Mouse (Mus musculus): Measurements from ENCODE around the gene Frat1.

The Frat1 gene

DNA sequence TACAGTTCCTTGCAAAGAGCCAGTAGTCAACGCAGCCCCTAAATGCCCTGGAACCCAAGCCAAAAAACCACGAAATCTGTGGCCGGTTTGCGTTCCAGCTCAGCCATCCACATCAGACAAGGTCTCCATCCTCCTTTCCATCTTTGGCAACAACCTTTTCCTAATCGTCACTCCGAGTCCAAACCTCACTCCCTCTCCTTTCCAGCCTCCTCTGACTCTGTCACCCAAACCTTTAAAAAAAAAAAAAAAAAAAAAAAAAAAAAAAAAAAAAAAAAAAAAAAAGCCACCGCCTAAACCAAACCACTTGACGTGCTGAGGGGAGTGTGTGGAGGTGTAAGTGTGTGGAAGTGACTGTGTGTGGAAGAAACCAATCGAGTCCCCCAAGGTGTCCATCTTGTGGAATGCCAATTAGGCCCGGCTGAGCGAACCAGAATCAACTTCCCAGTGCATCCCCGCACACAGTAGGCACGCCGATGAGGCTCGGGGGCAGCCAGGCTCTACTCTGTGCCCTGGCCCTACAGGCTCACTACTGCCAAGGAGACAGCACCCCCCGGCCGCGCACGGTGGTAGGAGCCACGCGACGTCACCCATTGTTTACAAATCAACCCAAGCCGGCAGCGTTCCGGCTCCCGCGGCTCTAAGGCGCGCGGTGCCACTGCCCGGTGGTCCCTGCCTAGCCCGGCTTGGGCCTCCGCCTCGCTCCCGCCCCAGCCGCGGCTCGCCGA lies at the start of gene Frat1:
Frat1 (plus strand) TSS at position 590 of the 725 bp plus-strand sequence.
- peak; percentile 89 for DNase-seq

DNA sequence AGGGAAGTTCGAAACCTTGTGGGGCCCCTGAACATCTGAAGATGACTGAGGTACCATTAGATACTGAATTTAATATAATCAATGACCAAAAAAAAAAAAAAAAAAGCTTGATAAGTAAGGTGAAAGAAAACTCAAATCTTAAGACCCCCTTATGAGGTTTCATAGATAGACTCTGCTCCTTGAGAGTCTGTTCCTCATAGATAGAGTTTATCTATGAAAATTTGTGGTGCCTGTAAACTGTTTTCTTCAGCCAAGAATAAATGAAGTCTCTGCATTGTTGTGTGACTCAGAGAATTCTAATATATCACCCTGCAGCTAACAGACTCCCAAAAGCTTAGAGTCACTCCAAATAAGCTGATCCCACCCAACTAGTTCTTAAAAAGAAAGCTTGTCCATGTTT lies 42.9 kb upstream of the Frat1 start:
- DNase-seq = no peak

DNA sequence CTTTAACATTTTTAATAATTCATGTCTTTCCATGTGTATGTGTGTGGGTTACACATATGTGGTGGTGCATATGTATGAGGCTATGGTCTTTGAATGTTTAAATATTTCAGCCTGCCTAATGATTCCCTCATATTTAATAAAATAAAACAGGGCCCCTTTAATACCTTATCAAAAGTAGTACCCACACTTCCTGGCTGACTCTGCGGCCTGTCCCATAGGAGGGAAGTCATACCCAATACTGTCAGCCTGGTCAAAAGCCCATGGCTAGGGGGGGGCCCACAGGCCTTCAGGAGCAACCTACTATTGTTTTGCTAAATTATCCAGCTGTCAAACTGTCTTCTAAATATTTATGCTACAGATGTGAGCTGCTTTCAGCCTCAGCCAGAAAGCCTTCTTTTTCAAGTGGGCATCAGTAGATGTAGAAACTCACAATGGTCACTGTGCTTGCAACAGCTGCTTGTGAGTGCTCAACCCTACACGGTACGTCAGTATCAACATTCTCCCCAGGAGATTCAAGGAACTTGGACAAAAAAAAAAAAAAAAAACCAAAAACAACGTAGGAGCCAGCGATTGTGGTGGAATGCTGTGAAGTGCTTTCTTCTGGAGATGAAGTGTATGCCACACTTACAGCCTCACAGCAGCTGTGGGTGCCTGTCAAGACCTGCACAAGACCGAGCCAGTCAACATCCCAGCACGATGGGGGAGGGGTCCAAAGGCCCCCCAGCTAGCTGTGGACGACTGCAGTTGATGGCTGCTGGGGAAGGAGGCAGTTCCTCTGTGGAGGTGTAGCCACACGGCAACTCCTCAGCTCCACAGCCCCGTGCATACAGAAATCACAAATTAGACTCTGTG lies 40.4 kb upstream of the Frat1 start:
- no peak for DNase-seq

DNA sequence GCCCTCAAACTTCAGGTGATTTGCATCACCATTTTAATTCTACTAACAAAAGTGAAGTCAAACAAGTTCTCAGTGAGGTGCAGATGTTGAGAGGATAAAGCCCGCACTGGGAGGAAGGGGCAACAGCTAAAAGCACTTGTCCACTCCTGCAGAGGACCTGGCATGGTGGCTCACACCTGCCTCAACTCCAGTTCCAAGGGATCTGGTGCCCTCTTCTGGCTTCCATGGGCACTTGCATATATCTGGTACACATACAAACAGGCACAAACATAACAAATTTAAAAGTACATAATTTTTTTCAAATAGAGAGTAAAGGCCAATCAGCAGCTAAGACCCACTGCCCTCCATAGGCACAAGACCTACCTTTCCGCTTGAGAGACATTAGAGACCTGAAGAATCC lies 38.4 kb upstream of the Frat1 start:
- DNase-seq = no peak

DNA sequence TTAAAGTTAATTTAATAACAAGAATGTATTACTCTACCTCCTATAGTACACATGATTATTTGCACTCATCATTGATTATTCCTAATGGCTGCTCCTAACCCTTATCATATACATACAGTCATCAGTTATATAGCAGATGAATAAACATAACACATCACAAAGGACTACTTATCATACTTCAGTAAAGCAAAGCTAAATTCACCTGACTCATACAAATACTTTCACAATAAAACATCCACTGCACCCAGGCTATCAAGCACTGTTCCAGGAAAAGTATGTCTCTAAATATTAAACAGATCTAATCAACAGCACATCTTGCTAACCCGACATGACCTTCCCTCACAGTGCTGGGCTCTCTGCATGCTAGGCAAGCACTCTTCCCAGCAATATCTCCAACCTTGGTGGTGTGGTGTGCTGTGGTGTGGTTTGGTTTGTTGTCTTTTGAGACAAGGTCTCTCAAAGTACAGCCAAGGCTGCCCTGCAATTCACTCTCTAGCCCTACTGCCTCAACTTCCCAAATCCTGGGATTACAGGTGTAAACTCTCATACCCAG lies 36.8 kb upstream of the Frat1 start:
- DNase-seq = no peak

DNA sequence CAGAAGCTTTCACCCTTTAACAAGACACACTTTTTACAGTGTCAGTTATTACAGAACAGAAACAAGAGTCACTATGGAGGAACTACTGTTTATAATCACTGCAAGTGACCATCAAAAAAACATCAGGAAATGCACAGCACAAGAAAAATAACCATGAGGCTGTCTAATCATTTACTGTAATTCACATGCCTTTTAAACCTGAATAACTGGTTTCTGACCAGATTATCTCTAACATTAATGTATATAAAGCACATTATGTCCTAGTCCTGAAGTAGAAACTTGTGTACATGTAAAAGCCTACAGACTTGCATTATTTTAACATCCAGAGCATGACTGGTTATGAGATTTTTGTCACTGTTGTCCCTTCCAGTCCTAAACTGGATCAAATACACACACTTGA lies 35.8 kb upstream of the Frat1 start:
- DNase-seq = no peak

DNA sequence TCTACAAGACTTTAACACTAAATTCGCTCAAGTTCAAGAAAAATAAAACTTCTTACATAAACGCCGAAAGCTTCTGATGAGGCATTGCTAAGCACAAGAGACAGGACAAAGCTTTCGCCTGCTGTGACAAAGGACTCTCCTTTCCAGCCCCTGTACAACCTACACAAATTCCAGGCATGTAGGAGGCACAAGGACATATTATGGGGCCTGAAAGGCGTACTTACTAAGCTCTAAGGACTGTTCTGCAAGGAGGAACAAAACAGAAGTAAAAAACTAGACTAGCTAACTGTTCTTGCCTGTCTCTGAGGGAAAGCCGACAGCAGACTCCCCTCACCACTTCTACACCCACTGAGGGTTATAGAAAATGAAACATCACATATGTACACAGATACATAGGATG lies 34.9 kb upstream of the Frat1 start:
- DNase-seq = no peak

DNA sequence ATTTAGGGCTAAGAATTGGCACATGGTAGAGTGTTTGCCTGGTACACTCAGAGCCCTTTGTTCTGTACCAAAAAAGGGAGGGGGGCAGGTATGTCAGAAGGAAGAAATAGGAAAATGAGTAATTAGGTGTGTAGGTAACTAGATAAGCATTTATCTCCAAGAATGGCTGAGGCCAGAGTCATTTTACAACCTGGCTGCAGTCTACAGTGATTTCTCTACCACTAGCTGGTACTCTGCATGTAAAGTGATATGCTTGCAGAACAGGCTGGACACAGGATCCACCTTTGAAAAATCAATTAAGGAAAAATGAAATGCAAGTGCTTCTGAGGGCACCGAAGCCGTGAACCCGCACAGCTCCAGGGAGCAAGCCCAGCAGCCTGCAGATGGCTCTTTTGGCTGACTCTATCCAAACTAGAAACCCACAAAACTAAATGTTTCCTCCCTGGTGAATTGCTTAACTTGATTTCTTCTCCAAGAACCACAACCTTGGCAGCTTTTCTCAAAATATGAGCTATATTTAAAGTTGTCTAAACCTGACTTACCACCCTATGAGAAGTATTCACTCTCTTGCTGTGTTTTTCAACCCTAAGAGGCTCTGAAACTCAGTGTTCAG lies 33.5 kb upstream of the Frat1 start:
- no peak for DNase-seq

DNA sequence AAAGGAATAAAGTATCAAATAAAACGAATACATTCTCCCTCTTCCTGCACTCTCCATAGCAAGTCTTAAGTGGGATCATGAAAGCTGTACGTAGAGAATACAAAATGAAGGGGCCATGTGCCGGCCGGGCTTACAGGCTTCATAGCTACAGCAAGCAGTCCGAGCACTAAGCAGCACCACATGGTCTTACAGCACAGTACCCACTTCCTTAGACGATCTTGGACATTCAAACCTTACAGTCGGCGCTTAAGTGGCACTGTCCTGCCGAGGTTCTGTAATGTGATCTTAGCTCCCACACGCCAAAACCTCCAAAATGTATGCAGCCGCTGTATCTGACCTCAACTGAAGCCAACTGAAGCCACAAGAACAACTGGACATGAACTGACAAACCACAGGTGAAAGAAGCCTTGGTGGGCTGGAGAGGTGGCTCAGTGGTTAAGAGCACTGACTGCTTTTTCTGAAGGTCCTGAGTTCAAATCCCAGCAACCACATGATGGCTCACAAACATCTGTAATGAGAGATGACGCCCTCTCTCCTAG lies 32.9 kb upstream of the Frat1 start:
- DNase-seq = no peak

DNA sequence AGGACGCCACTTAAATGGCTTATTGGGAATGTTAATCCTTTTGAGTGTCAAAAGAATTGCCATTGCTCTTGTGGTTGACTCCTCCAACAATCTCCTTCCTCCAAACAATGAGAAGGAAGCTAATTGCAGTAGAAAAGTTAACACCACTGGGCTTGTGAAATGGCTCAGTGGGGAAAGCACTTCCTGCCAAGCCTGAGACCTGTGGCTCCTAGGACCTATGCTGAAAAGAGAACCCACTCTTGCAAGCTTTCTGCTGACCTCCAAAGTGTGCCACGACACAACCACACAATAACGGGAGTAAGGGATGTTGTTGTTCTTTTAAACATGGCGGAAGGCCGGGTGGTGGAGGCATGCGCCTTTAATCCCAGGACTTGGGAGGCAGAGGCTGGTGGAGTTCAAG lies 32.2 kb upstream of the Frat1 start:
- no peak for DNase-seq

DNA sequence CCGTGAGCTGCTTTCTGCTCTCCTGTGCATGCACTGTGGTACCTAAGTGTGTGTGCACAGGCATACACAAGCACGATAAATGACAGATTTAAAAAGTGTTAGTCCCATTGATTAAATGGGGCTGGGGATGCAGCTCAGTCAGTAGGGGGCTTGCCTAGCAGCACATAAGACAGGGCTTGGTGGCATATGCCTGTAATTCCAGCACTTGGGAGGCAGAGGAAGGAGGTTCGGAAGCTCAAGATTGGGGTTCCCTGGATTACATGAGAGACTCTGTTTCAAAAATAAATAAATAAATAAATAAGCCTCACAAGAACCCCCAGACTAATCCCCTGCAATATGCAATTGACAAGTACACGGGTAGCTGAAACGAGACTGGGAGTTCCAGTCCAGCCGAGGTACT lies 29.3 kb upstream of the Frat1 start:
- DNase-seq = no peak

DNA sequence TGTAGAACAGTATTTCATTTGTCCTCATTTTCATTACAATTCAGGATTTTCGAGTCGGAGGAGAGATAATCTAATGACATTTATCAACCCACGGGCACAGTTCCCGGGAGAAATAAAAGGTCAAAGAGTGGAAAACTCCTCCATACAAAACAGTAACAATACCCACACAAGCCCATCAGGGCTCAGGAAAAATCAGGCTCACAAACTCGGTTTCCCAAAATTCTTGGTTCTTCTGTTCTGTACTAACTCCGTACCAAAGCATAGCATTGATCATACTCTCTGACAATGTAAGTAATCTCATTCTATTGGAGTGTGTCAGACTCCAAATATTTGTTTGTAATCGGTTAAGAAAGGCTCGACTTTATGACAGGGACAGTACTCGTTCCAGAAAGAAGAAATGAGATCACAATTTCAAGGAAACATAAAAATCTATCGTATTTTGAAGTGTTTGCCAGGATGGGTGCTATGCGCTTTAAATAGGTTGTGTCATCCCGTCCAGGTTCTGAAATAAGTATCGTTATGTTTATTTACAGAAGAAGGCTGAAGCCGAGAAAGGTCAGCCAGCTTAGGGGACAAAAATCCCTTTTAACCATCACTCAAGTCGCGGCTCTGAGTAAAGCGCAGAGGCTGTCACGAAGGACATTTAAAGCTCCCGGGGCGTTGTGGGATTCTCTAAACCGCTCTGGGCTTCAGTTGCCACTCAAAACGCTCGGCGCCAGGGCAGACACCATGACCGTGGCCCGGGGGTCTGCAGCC lies 28.6 kb upstream of the Frat1 start:
- no peak for DNase-seq

DNA sequence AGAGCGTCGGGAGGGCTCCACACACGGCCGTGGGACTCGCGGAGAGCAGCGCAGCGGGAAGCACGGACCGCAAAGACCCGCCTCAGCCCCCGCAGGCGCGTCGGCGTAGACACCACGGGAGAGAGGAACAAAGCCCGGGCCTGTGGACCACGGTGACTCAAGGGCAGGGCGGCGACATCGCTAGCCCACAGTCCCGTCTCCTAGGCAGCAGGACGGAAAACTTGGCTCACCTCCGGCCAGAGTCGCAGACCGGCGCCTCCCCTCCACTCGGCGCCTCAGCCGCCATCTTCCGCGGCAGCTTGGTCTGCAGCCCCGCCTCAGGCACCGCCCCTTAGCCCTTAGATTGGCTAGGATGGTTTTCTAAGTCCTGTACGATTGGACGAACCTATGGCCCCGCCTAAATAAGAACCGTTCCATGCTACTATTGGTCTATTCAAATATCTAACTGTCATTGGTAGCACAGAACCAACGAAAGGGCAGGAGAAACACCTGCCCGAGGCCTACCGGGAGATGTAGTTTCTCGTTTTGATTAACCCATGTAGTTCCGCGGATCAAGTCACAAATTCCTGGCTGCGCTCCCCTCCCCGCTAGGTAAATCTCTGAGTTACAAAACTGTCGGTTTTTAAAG lies 27.9 kb upstream of the Frat1 start, which contains the start of gene Arhgap19:
Arhgap19 (minus strand) TSS at position 306 of the 628 bp plus-strand sequence.
- peak; percentile 97 for DNase-seq

DNA sequence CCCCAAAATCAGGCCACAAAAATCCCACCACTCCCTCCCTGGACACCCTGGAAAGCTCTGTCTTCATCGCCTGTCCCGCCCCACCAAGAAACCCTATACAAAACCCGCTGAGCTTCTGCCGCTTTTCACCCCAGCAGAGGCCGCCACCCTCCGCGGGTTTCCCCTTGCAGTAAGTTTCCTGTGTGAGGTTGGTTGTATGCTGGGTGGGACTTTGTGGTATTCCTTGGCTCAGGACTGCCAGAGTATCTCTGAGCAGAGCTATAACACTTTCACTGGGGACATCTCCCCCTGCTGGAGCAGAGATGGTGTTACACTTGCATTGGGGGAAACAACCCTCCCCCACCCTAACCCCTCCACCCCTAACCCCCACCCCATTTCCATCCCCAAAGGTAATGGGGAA lies 26.4 kb upstream of the Frat1 start:
- peak; percentile 25 for DNase-seq

DNA sequence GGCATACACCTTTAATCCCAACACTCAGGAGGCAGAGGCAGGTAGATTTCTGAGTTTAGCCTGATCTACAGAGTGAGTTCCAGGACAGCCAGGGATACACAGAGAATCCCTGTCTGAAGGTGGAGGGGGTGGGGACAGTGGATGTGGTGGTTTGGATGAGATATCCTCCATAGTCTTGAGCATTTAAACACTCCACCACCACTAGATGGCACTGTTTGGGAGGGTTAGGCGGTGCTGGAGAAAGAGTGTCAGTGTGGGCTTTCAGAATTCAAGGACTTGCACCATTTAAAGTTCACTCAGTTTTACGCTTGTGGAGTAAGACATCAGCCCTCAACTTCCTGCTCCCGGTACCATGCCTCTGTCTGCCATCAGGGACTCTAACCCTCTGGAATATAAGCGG lies 23.9 kb upstream of the Frat1 start:
- DNase-seq = no peak

DNA sequence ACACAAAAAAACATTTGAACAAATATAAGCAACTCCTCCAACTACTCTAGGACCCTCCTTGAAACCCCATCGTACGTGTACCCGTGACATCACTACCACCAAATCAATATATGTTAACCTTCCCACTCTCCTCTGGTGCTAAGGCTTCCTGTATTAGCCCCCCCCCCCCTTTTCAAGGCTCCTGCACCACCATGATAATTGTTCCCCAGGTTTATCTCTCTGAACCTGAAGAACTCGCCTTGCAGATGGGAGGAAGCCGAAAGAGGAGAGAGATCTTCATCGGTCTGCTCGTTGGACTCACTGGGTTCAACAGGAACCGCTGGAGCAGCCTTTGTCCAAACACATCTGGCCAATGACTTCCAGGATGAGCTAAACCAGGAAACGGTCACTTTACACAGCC lies 22.3 kb upstream of the Frat1 start:
- no peak for DNase-seq

DNA sequence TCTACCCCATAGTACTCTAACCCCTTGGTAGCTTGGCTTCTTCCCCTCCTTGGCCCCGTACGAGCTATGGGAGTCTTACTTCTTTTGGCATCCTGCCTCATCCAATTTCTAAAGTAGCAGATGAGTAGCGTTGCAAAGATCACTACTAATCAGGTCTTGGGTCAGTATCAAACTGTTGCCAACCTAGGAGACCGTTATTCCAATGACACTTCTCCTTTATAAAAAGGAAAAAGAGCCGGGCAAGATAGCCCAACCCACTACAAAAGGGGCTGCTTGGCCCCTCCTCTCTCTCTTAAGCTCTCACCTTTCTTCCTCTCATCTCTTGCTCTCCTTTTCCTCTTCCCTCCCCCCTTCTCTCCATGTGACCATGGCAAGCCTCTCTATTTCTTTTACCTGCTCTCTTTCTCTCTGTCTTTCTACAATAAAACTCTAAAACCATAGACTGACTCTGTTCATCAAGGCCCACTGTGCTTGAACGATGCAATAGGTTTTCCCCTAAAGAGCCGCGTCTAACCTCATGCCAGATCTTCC lies 21.6 kb upstream of the Frat1 start:
- DNase-seq = no peak

DNA sequence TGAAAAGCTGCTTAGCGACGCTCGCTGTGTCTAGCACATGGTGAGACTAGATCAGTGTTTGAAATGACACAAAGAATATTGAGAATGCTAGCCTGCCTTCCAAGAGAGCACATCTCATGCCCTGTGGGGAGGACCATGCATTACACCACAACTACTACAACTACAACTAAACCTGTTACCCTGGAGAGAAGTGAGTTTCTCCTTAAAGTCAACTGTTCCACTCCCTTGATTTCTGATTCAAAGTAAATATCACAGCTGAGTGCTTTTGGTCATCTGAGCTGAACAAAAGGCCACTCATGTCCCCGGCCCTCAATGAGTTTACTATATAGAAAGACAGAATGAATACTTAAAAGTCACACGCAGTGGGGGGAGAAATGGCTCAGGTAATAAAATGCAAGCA lies 19.7 kb upstream of the Frat1 start:
- no peak for DNase-seq

DNA sequence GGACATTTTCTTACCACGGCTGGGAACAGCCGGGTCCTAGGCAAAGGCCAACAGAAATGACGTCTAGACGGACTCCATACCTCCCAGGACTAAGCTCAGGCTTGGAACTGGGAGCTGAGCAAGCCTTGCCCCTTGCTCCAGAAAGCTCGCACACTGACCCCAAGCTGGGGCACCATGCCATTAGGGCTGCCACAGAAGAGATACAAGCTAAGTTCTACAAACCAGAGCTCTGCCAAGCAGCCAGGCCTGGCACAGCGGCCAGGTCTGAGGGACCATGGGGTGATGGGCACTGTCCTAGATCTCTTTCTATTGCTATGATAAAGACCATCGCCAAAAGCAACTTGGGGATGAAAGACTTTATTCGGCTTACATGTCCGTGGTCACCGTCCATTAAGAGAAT lies 17.2 kb upstream of the Frat1 start:
- no peak for DNase-seq

DNA sequence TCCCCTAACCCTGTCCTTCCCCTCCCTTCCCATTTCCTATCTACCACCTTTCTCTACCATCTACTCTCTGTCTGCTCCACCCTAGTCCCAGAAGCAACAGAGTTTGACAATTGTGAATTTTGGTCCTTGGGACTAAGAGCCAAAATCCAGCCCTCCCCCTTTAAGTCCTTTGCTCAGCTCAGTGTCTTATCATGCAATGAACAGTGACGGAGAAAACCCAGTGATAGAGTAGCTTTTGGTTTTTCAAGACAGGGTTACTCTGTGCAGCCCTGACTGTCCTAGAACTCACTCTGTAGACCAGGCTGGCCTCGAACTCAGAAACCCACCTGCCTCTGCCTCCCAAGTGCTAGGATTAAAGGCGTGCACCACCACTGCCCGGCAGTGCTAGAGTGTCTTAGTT lies 16.4 kb upstream of the Frat1 start:
- no peak for DNase-seq

DNA sequence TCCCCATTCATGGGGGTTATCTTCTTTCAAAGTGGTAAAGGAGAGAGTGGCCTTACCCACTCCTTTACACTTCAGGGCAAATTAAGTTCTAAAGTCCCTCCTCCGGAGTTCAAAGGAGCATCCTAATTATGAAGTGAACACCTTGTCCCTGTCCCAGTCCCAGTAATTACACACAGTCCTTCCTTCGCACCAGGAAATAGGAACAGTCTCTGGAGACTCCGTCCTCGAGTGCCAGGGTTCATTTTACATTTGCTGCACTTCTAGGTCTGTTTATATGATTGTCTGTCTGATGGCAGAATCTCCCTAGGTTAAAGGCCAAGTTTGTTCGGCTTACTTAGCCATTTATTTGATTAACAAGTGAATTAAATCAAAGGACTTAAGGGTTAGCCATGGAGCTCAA lies 13.4 kb upstream of the Frat1 start:
- no peak for DNase-seq

DNA sequence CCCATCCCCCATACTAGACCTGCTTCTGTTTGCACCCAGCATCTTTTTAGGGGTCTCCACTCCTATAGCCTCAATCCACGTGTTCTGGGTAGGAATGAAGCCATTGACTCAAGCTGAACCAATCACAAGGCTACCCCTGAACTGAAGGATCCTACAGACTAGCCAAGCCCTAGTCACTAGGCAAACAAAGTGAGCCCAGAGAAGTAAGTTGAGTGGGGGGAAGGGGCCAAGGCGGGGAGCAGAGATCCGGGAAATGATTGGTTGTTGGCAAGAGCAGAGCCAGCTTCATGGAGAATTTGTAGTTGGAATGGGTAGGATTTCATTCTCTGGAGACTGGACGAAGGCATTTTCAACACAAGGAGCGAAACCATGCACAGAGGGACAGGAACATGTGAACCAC lies 12.9 kb upstream of the Frat1 start:
- peak; percentile 23 for DNase-seq

Data from lung, postnatal 10 days (tissue).